Mouse (Mus musculus) spleen, adult 18-20 months (tissue): Measurements from ENCODE around the gene Rps18.
"Not testable (repeated sequence)": the region's sequence is repeated elsewhere in the genome, so short reads cannot be mapped to it uniquely, and the experiment has no call there.

Experiments used
- DNase-seq, 2 experiments: peaks; one replicate each; pipeline ENCODE4 v3.0.0; 2022; ENCODE audit warnings: mixed read lengths in 2 of 2

Rps18 gene

GRCm38 (mm10) chr17:33920282-33921097 is 35.3 kb downstream of the Rps18 start:
- peak; percentile 73 to 86 for DNase-seq

- peak; percentile 82 to 87 for DNase-seq
These were observed 36.2 kb downstream of the Rps18 start for GRCm38 (mm10) chr17:33919351-33920281.

GRCm38 (mm10) chr17:33918293-33919203 is 37.3 kb downstream of the Rps18 start:
- no peak for DNase-seq

- no peak for DNase-seq
These were observed 38.0 kb downstream of the Rps18 start for GRCm38 (mm10) chr17:33917656-33918292.

- no peak for DNase-seq
These were observed 38.8 kb downstream of the Rps18 start for GRCm38 (mm10) chr17:33916847-33917655.

GRCm38 (mm10) chr17:33916294-33916693 is 39.5 kb downstream of the Rps18 start:
- DNase-seq, result no peak

GRCm38 (mm10) chr17:33915671-33916250 is 40.0 kb downstream of the Rps18 start, which contains the start of the genes Tapbp and Zbtb22:
TSS of gene Tapbp (plus strand) at chr17:33915899.
TSS of gene Zbtb22 (plus strand) at chr17:33915904.
- DNase-seq, result peak; percentile 85 to 91

GRCm38 (mm10) chr17:33914969-33915391 is 40.8 kb downstream of the Rps18 start:
- DNase-seq, result no peak

GRCm38 (mm10) chr17:33913905-33914304 is 41.9 kb downstream of the Rps18 start:
- DNase-seq, result no peak

- no peak for DNase-seq
These were observed 42.5 kb downstream of the Rps18 start for GRCm38 (mm10) chr17:33913264-33913663.

- no peak for DNase-seq
These were observed 43.9 kb downstream of the Rps18 start for GRCm38 (mm10) chr17:33911813-33912414.

GRCm38 (mm10) chr17:33911052-33911812 is 44.6 kb downstream of the Rps18 start:
- DNase-seq, result no peak

- DNase-seq, result no peak
These were observed 45.3 kb downstream of the Rps18 start for GRCm38 (mm10) chr17:33910346-33911051.

GRCm38 (mm10) chr17:33909869-33910250 is 45.9 kb downstream of the Rps18 start:
- no peak for DNase-seq

- DNase-seq, result peak; percentile 98 to 99
These were observed 46.5 kb downstream of the Rps18 start, which contains the start of gene Daxx for GRCm38 (mm10) chr17:33909077-33909868. TSS of gene Daxx (plus strand) at chr17:33909414.

GRCm38 (mm10) chr17:33908331-33909076 is 47.3 kb downstream of the Rps18 start:
- DNase-seq, result peak in 1 of 2 experiments; percentile 53

- DNase-seq, result not testable (repeated sequence)
These were observed 51.0 kb downstream of the Rps18 start, which contains the start of gene Platr17 for GRCm38 (mm10) chr17:33904835-33905234. TSS of gene Platr17 (plus strand) at chr17:33905135.
